Mouse (Mus musculus) duodenum, adult 2 months (tissue): ENCODE results near the gene Olfr666. TPM values are rescaled to one million over a fixed set of nuclear protein-coding genes. Genes with fewer than 3 reads are reported as not detected.

Experiments used
- polyA plus RNA-seq: library from polyadenylated mRNA; depleted of rRNA; stranded (reverse); fragments of >200 nt; gene quantifications from 2 replicates; pipeline ENCODE4 v1.2.3, GENCODE M21; 2012; ENCODE audit warnings: low replicate concordance; rRNA removed

Olfr666 gene
- polyA plus RNA-seq = not detected in 2 replicates

GRCm38 (mm10) chr7:104895852-104896251 lies at the start of gene Olfr666:
Gene Olfr666, minus strand, starts transcription at chr7:104895952.

DNA sequence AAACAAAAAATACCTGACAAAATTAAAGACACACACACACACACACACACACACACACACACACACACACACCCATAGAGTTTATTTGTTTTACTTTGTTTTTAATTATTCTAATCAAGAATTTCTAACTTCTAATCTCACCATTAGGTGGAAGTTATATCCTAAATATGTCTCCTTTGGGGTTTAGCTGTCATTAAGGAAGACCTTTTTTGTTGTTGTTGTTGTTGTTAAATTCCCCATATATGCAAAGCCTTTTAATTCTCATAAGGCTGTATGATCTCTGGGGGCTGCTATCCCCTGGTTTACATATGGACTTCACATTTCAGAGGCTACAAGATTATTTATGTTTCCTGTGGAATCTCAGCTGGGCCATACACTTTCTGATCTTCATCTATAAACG lies 38.2 kb upstream of the Olfr666 start, which contains the start of gene Olfr669:
Gene Olfr669 (plus strand): TSS at position 301 of the 400 bp plus-strand sequence.

GRCm38 (mm10) chr7:104927957-104928356 lies 32.2 kb upstream of the Olfr666 start, which contains the start of gene Olfr668:
Gene Olfr668, minus strand, starts transcription at chr7:104928057.

DNA sequence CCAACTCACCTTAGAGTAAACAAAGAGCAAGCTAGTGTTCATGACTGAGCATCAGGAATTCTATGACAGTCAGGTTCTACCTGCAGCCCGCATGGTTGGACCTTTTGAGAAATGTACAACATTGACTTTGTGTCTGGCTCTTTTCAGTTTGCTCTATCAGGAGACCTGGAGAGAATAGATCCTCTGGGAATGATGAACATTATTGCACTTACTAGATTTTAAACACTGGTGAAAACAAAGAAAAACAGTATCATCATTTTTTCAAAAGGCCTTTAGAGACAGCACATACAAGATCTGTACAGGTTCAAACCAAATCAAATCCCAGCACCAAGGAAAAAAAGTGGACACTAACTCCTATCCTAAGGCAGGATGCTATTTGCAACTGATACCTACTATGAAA lies 25.6 kb upstream of the Olfr666 start, which contains the start of gene Olfr667:
Gene Olfr667 (minus strand): TSS at position 101 of the 400 bp plus-strand sequence.

GRCm38 (mm10) chr7:104877731-104878130 lies 18.0 kb downstream of the Olfr666 start, which contains the start of gene Olfr665:
Gene Olfr665, plus strand, starts transcription at chr7:104878031.

DNA sequence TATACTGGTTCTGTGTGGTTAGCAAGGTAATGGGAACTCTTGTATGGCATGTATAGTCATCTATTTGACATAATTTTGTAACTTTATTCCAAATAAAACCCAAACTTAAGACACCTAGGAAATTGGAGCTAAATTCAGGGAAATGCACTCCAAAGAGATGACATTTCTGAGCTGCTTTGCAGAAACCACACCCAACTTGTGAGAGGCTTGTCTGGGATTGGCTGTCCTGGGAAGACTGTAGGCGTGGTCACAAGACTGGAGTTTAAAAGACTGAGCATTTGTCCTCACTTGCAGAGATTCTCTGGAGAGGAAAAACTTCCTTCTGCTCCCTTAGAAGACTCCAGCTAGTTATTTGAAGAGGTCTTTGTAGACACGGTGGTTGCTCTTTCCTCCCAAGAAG lies 39.0 kb downstream of the Olfr666 start, which contains the start of gene Usp17la:
Gene Usp17la (plus strand): TSS at position 301 of the 400 bp plus-strand sequence.

DNA sequence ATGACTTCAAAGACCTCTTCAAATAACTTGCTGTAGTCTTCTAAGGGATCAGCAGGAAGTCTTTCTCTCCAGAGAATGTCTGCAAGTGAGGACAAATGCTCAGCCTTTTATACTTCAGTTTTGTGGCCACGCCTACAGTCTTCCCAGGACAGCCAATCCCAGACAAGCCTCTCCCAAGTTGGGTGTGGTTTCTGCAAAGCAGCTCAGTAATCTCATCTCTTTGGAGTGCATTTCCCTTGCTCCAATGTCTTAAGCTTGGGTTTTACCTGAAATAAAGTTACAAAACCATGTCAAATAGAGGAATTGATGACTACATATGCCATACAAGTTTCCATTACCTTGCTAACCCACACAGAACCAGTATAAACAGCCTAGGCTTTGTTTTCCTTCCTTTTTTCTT lies 53.2 kb downstream of the Olfr666 start, which contains the start of gene Usp17lb:
Gene Usp17lb (minus strand): TSS at position 101 of the 400 bp plus-strand sequence.

Other genes with a start within 250 kb of the Olfr666 start
- gene Olfr658, start 248.6 kb downstream of the Olfr666 start, polyA plus RNA-seq = 0.11 TPM in 1 of 2 replicates, not detected in the other
- gene Olfr659, start 229.2 kb downstream of the Olfr666 start, polyA plus RNA-seq = not detected in 2 replicates
- gene Olfr661, start 209.5 kb downstream of the Olfr666 start, polyA plus RNA-seq = not detected in 2 replicates
- gene Usp17le, start 118.5 kb downstream of the Olfr666 start, polyA plus RNA-seq = not detected in 2 replicates
- gene Usp17lb, start 53.3 kb downstream of the Olfr666 start, polyA plus RNA-seq = not detected in 2 replicates
- not detected in 2 replicates for gene Usp17la, start 38.9 kb downstream of the Olfr666 start, polyA plus RNA-seq
- gene Olfr665, start 17.9 kb downstream of the Olfr666 start, polyA plus RNA-seq = not detected in 2 replicates
- gene Olfr667, start 25.5 kb upstream of the Olfr666 start, polyA plus RNA-seq = not detected in 2 replicates
- not detected in 2 replicates for gene Olfr668, start 32.1 kb upstream of the Olfr666 start, polyA plus RNA-seq
- gene Olfr669, start 38.3 kb upstream of the Olfr666 start, polyA plus RNA-seq = not detected in 2 replicates
- not detected in 2 replicates for gene Olfr670, start 66.7 kb upstream of the Olfr666 start, polyA plus RNA-seq
- gene Olfr671, start 83.2 kb upstream of the Olfr666 start, polyA plus RNA-seq = not detected in 2 replicates
- not detected in 2 replicates for gene Olfr672, start 106.1 kb upstream of the Olfr666 start, polyA plus RNA-seq
- not detected in 2 replicates for gene Olfr675, start 132.5 kb upstream of the Olfr666 start, polyA plus RNA-seq
- gene Olfr676, start 136.7 kb upstream of the Olfr666 start, polyA plus RNA-seq = not detected in 2 replicates
- gene Olfr677, start 155.4 kb upstream of the Olfr666 start, polyA plus RNA-seq = not detected in 2 replicates
- not detected in 2 replicates for gene Olfr678, start 168.5 kb upstream of the Olfr666 start, polyA plus RNA-seq
- gene Olfr679, start 185.3 kb upstream of the Olfr666 start, polyA plus RNA-seq = not detected in 2 replicates
- not detected in 2 replicates for gene Olfr680-ps1, start 196.9 kb upstream of the Olfr666 start, polyA plus RNA-seq
- gene Olfr681, start 220.9 kb upstream of the Olfr666 start, polyA plus RNA-seq = not detected in 2 replicates